Mouse (Mus musculus) activated CD4-positive, CD25-positive, alpha-beta regulatory T cell, adult 9 weeks (primary cell): ENCODE data around the gene Cdc26. TPM values are rescaled to one million over a fixed set of nuclear protein-coding genes. Genes with fewer than 3 reads are reported as not detected.

Source experiments
- polyA plus RNA-seq: library from polyadenylated mRNA; unstranded; fragments of 100-300 nt; shearing (Covaris generic); gene quantifications from one replicate; pipeline ENCODE4 v1.2.1, GENCODE M21; 2017

Cdc26 gene
- 108 TPM for polyA plus RNA-seq

DNA sequence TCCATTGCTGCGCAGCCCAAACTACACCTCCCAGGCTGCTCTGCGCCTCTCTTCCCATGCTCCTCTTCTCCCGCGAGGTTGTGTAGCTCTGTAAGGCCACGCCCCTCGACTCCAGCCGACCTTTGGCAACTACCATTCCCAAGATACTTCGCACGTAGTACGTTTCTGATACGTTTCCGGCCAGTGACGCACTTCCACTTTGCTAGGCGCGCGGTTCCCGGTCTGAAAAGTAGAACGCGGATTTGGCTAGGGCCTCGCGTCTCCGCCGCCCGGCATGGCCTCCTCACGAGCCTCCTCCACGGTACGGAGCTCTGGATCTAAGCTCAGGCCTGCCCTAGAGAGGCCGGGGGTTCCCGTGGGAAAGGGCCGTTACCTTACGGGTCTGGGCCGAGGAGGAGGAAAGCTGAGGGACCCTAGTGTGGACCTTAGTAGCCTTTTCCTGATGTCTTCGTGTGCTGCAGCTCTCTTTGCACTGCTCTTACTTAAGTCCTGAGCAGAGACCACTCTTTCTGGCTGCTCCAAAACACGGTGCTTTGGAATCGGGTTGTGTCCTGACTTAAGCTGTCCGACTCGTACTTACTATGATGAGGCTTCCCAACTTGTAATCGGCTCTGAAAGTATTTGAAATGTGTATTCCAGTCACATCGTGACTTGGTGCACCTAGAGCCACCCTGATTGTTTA is at the start of gene Cdc26, which contains the start of gene Prpf4:
Gene Cdc26 (minus strand): TSS at position 42 of the 682 bp plus-strand sequence.
Gene Prpf4 (plus strand): TSS at position 197 of the 682 bp plus-strand sequence.

GRCm38 (mm10) chr4:62435081-62435480 is 26.6 kb upstream of the Cdc26 start, which contains the start of gene Rnf183:
TSS of gene Rnf183 (minus strand) at chr4:62435252.

GRCm38 (mm10) chr4:62360088-62360804 is 48.2 kb downstream of the Cdc26 start, which contains the start of the genes Fkbp15 and Slc31a1:
TSS of gene Fkbp15 (minus strand) at chr4:62360548.
TSS of gene Slc31a1 (plus strand) at chr4:62360727.

Other genes starting within 250 kb of the Cdc26 start
- not detected for gene Zfp37, start 177.6 kb downstream of the Cdc26 start, polyA plus RNA-seq
- gene Slc31a2, start 146.1 kb downstream of the Cdc26 start, polyA plus RNA-seq = 19.2 TPM
- 63.5 TPM for gene Fkbp15, start 48.1 kb downstream of the Cdc26 start, polyA plus RNA-seq
- gene Slc31a1, start 47.9 kb downstream of the Cdc26 start, polyA plus RNA-seq = 9.3 TPM
- gene Prpf4, start 155 bp upstream of the Cdc26 start, polyA plus RNA-seq = 27.6 TPM
- gene Rnf183, start 26.6 kb upstream of the Cdc26 start, polyA plus RNA-seq = not detected
- gene Wdr31, start 62.3 kb upstream of the Cdc26 start, polyA plus RNA-seq = 0.46 TPM
- 3.5 TPM for gene Bspry, start 71.4 kb upstream of the Cdc26 start, polyA plus RNA-seq
- 1.1 TPM for gene Hdhd3, start 94.8 kb upstream of the Cdc26 start, polyA plus RNA-seq
- gene Alad, start 111.3 kb upstream of the Cdc26 start, polyA plus RNA-seq = 62.7 TPM
- 27.1 TPM for gene Pole3, start 116.4 kb upstream of the Cdc26 start, polyA plus RNA-seq
- gene 4933430I17Rik, start 116.7 kb upstream of the Cdc26 start, polyA plus RNA-seq = 0.26 TPM
- gene Rgs3, start 151.2 kb upstream of the Cdc26 start, polyA plus RNA-seq = 139 TPM